Mouse (Mus musculus) cerebellum, adult 2 months (tissue): ENCODE measurements around the gene 4930519G04Rik.

Experiments used
- CTCF ChIP-seq: fragments of 200-500 bp; IDR thresholded peaks from 2 replicates; pipeline ENCODE4 v1.5.1; 2011; ENCODE audit warnings: low read depth, mild to moderate bottlenecking, control low read depth, low read length, moderate library complexity, borderline replicate concordance; ENCODE audit not compliant: insufficient read depth
- POLR2A ChIP-seq: fragments of 200-500 bp; IDR thresholded peaks from 2 replicates; pipeline ENCODE4 v1.6.1; 2011; ENCODE audit warnings: low read length, control low read depth, borderline replicate concordance; ENCODE audit not compliant: insufficient read depth

DNA sequence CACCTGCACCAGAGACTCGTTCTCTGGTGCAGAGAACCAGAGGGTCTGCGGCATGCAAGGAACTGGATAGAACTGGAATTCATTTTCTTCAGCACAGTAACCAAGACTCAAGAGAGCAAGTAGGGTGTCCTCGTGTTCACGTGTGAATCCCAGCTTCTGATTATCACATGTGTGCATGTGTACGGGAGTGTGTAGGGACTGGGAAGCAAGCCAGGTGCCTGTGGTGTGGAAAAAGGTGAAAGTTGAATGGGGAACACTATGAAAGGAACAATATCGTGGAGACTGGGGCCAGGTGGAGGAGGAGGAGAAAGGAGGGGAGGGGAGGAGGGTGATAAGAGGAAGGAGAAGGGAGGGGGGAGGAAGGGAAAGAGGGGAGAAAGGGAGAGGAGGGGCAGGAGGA is 33.3 kb downstream of the 4930519G04Rik start:
- TF ChIP-seq CTCF (no peak), POLR2A (no peak)
